In genomic region chr8:119914161-119914560, GRCm38 (mm10) we compare ENCODE assay signal across 9 mouse cellular contexts. TPM values are rescaled to one million over a fixed set of nuclear protein-coding genes. Genes with fewer than 3 reads are reported as not detected.
A peak's percentile ranks its signal among the peaks of the same experiment; 100 is the strongest.
DNase-seq lines count a peak whose midpoint lies in the region; ATAC-seq and TF ChIP-seq lines count a peak whose summit lies in the region.
"Had no signal": no experiment of that assay in that cellular context is flagged by ENCODE, and none has a peak within 500 bp of the region (broad histone marks: within the 10 kb centered on the region; RNA-seq: fewer than 3 reads in every experiment).

No protein-coding gene starts in this region.

- no peaks in the 10 kb centered on the region for H3K27me3 ChIP-seq in lung, embryonic 14.5 days (ENCODE audit: insufficient read depth, low read length)
- no peaks in the 10 kb centered on the region for H3K27me3 ChIP-seq in G1E (ENCODE audit: insufficient read depth, low read length)
- H3K27me3 ChIP-seq in liver, embryonic 15.5 days: no peaks in the 10 kb centered on the region

- H3K36me3 ChIP-seq in lung, embryonic 14.5 days (ENCODE audit: insufficient read depth): 0 out of 2 replicates have a peak, but pooled peaks cover 5% of the 10 kb centered on the region
- peaks cover 49% of the 10 kb centered on the region for H3K36me3 ChIP-seq in G1E (replicated peaks)
- peaks cover 5% of the 10 kb centered on the region; the same call in 1 of the 2 replicates for H3K36me3 ChIP-seq in liver, embryonic 15.5 days (replicated peaks)

- ATAC-seq in lung, embryonic 14.5 days (ENCODE audit: insufficient read depth): no peak
- ATAC-seq in G1E (ENCODE audit: extremely low read depth, insufficient number of reproducible peaks, low FRiP score, poor library complexity, severe bottlenecking): no peak
- peak; percentile 44 to 45; a peak in 1 of 4 replicates for ATAC-seq in hematopoietic stem cell, adult 5-6 weeks (replicated peaks in 1 of 2; ENCODE audit: insufficient read depth in 1 of 2, low FRiP score in 2 of 2, low TSS enrichment in 1 of 2, low read depth in 1 of 2, poor library complexity in 2 of 2, severe bottlenecking in 2 of 2)
- ATAC-seq in liver, embryonic 15.5 days (ENCODE audit: insufficient read depth): no peak
- no peak for ATAC-seq in frontal cortex, adult (ENCODE audit: low TSS enrichment)

- no peak overlapping the region for H3K27ac ChIP-seq in lung, embryonic 14.5 days (ENCODE audit: low read depth)
- peak overlapping the region; percentile 98 for H3K27ac ChIP-seq in liver, embryonic 15.5 days (replicated peaks)
- H3K27ac ChIP-seq: macrophage had no signal

- TF ChIP-seq CTCF in lung, embryonic 14.5 days (IDR thresholded peaks at IDR 0.05; ENCODE audit: low read depth): no peak
- TF ChIP-seq CTCF in G1E (IDR thresholded peaks at IDR 0.05; ENCODE audit: low read depth, low read length): no peak

- no peaks in the 10 kb centered on the region for H3K9me3 ChIP-seq in lung, embryonic 14.5 days (ENCODE audit: low read depth, low read length)
- H3K9me3 ChIP-seq in G1E (replicated peaks): peaks cover 9% of the 10 kb centered on the region
- H3K9me3 ChIP-seq in liver, embryonic 15.5 days (replicated peaks): no peaks in the 10 kb centered on the region

- no peak overlapping the region for H3K9ac ChIP-seq in lung, embryonic 14.5 days
- peak overlapping the region; percentile 16; the same call in 1 of the 2 replicates for H3K9ac ChIP-seq in liver, embryonic 15.5 days

- H3K4me1 ChIP-seq in lung, embryonic 14.5 days (ENCODE audit: insufficient read depth): peaks cover 25% of the 10 kb centered on the region
- peaks cover 79% of the 10 kb centered on the region for H3K4me1 ChIP-seq in G1E (ENCODE audit: insufficient read depth, low read depth, low read length)
- H3K4me1 ChIP-seq in liver, embryonic 15.5 days (replicated peaks): peaks cover 83% of the 10 kb centered on the region

- peak overlapping the region; percentile 86; the same call in 1 of the 2 replicates for H3K4me2 ChIP-seq in lung, embryonic 14.5 days
- H3K4me2 ChIP-seq in liver, embryonic 15.5 days: peak overlapping the region; percentile 92

- H3K4me3 ChIP-seq in lung, embryonic 14.5 days (ENCODE audit: low read depth, low read length): no peak overlapping the region
- H3K4me3 ChIP-seq in G1E (ENCODE audit: low read depth, low read length): peak overlapping the region; percentile 39; the same call in 1 of the 2 replicates
- H3K4me3 ChIP-seq in liver, embryonic 15.5 days (replicated peaks): peak overlapping the region; percentile 2; the same call in 1 of the 2 replicates

- no peak for DNase-seq in lung, embryonic 14.5 days
- no peak for DNase-seq in lung, postnatal 4 days
- no peak for DNase-seq in G1E (ENCODE audit: low spot score)
- DNase-seq in cerebellum, postnatal 14 days: no peak

- 38% methylated on average over 2 of the region's 2 CpGs for WGBS in lung, embryonic 14.5 days
- WGBS in liver, embryonic 15.5 days (ENCODE audit: insufficient replicate concordance): 14% methylated on average over 2 of the region's 2 CpGs

RNA-seq across cellular contexts. Expression of gene Gm20388, which starts 3.5 kb away (rescaled TPM):
- polyA plus RNA-seq in lung, embryonic 14.5 days (2014; fragmentation: Nextera tagmentation; extraction: Ambion mirVana): not detected in 2 replicates
- total RNA-seq in G1E (2014; fragmentation: Nextera tagmentation) (not detected in 2 replicates), G1E (2017) (0.05 TPM in 1 of 2 replicates, not detected in the other)
- polyA plus RNA-seq in G1E (2012): 0.02 TPM in 2 replicates
- total RNA-seq in hematopoietic stem cell, adult 5-6 weeks (2017): 18.4 and 33.8 TPM in 2 replicates
- polyA plus RNA-seq in liver, embryonic 15.5 days (2015; fragmentation: Nextera tagmentation; extraction: Ambion mirVana): 3.0 TPM in 1 of 2 replicates, not detected in the other
- polyA plus RNA-seq: heart, embryonic 14.5 days had no signal

RNA-seq across cellular contexts. Expression of gene Usp10, which starts 4.0 kb away (rescaled TPM):
- 142 and 155 TPM in 2 replicates for polyA plus RNA-seq in lung, embryonic 14.5 days (2014; fragmentation: Nextera tagmentation; extraction: Ambion mirVana)
- 108 and 110 TPM in 2 replicates for total RNA-seq in G1E (2014; fragmentation: Nextera tagmentation)
- 42.7 and 49.3 TPM in 2 replicates for total RNA-seq in G1E (2017)
- polyA plus RNA-seq in G1E (2012): 45.2 and 61.0 TPM in 2 replicates
- 41.0 and 65.4 TPM in 2 replicates for total RNA-seq in hematopoietic stem cell, adult 5-6 weeks (2017)
- 76.7 and 91.5 TPM in 2 replicates for polyA plus RNA-seq in liver, embryonic 15.5 days (2015; fragmentation: Nextera tagmentation; extraction: Ambion mirVana)

RNA-seq across cellular contexts. Expression of gene Klhl36, which starts 52.1 kb away (rescaled TPM):
- 11.5 and 11.8 TPM in 2 replicates for polyA plus RNA-seq in lung, embryonic 14.5 days (2014; fragmentation: Nextera tagmentation; extraction: Ambion mirVana)
- 3.9 and 4.0 TPM in 2 replicates for total RNA-seq in G1E (2014; fragmentation: Nextera tagmentation)
- total RNA-seq in G1E (2017): 8.7 and 9.6 TPM in 2 replicates
- 7.3 and 8.0 TPM in 2 replicates for polyA plus RNA-seq in G1E (2012)
- total RNA-seq in hematopoietic stem cell, adult 5-6 weeks (2017): 8.1 and 9.3 TPM in 2 replicates
- 3.9 and 4.3 TPM in 2 replicates for polyA plus RNA-seq in liver, embryonic 15.5 days (2015; fragmentation: Nextera tagmentation; extraction: Ambion mirVana)

Comparison
In these comparisons a context has a peak if more than half of its experiments do, and no peak if none do; other contexts are left out.
1. ATAC-seq: peak in hematopoietic stem cell, adult 5-6 weeks (2 of 2); none in lung, embryonic 14.5 days (single experiment), G1E (single experiment), liver, embryonic 15.5 days (single experiment) and frontal cortex, adult (single experiment).